Mouse (Mus musculus): Measurements from ENCODE around the gene Kif22. TPM values are rescaled to one million over a fixed set of nuclear protein-coding genes. Genes with fewer than 3 reads are reported as not detected.

Gene Kif22
- total RNA-seq, 1 experiment from 2014 or later: 1.4 TPM

- no peak for ATAC-seq (ENCODE audit: extremely low read depth, insufficient number of reproducible peaks, low FRiP score, poor library complexity, severe bottlenecking)
Measured at GRCm38 (mm10) chr7:127007313-127008024, 34.8 kb downstream of the Kif22 start.

- ATAC-seq (ENCODE audit: extremely low read depth, insufficient number of reproducible peaks, low FRiP score, poor library complexity, severe bottlenecking): no peak
Measured at GRCm38 (mm10) chr7:127004122-127004875, 38.0 kb downstream of the Kif22 start.

- ATAC-seq (ENCODE audit: extremely low read depth, insufficient number of reproducible peaks, low FRiP score, poor library complexity, severe bottlenecking): no peak
Measured at GRCm38 (mm10) chr7:127003620-127004019, 38.7 kb downstream of the Kif22 start.

GRCm38 (mm10) chr7:126999568-126999967, 42.7 kb downstream of the Kif22 start:
- no peak for ATAC-seq (ENCODE audit: extremely low read depth, insufficient number of reproducible peaks, low FRiP score, poor library complexity, severe bottlenecking)

- ATAC-seq (ENCODE audit: extremely low read depth, insufficient number of reproducible peaks, low FRiP score, poor library complexity, severe bottlenecking): no peak
Measured at GRCm38 (mm10) chr7:126996449-126996848, 45.8 kb downstream of the Kif22 start.

- no peak for ATAC-seq (ENCODE audit: extremely low read depth, insufficient number of reproducible peaks, low FRiP score, poor library complexity, severe bottlenecking)
Measured at GRCm38 (mm10) chr7:126988816-126989215, 53.5 kb downstream of the Kif22 start.

- no peak for ATAC-seq (ENCODE audit: extremely low read depth, insufficient number of reproducible peaks, low FRiP score, poor library complexity, severe bottlenecking)
Measured at GRCm38 (mm10) chr7:126986319-126986718, 56.0 kb downstream of the Kif22 start.

GRCm38 (mm10) chr7:126984667-126985444, 57.4 kb downstream of the Kif22 start:
- ATAC-seq (ENCODE audit: extremely low read depth, insufficient number of reproducible peaks, low FRiP score, poor library complexity, severe bottlenecking): no peak

GRCm38 (mm10) chr7:126983113-126983512, 59.2 kb downstream of the Kif22 start:
- no peak for ATAC-seq (ENCODE audit: extremely low read depth, insufficient number of reproducible peaks, low FRiP score, poor library complexity, severe bottlenecking)

GRCm38 (mm10) chr7:126982054-126982453, 60.2 kb downstream of the Kif22 start:
- no peak for ATAC-seq (ENCODE audit: extremely low read depth, insufficient number of reproducible peaks, low FRiP score, poor library complexity, severe bottlenecking)

- ATAC-seq (ENCODE audit: extremely low read depth, insufficient number of reproducible peaks, low FRiP score, poor library complexity, severe bottlenecking): no peak
Measured at GRCm38 (mm10) chr7:126981601-126982000, 60.7 kb downstream of the Kif22 start.

GRCm38 (mm10) chr7:126978841-126979240, 63.4 kb downstream of the Kif22 start:
- no peak for ATAC-seq (ENCODE audit: extremely low read depth, insufficient number of reproducible peaks, low FRiP score, poor library complexity, severe bottlenecking)

Other genes with a start within 250 kb of the Kif22 start
- 210 and 221 TPM in 2 replicates for gene Ppp4c, start 250.0 kb downstream of the Kif22 start, total RNA-seq (2017)
- gene Fam57b, start 244.8 kb downstream of the Kif22 start, total RNA-seq (2017): not detected in 2 replicates
- not detected in 2 replicates for gene 4930451I11Rik, start 210.8 kb downstream of the Kif22 start, total RNA-seq (2017)
- gene Doc2a, start 195.1 kb downstream of the Kif22 start, total RNA-seq (2017): not detected in 2 replicates
- 37.7 and 46.2 TPM in 2 replicates for gene Hirip3, start 180.5 kb downstream of the Kif22 start, total RNA-seq (2017)
- gene Ino80e, start 180.1 kb downstream of the Kif22 start, total RNA-seq (2017): 44.6 and 46.8 TPM in 2 replicates
- gene Taok2, start 157.8 kb downstream of the Kif22 start, total RNA-seq (2017): 73.7 and 93.1 TPM in 2 replicates
- 32.3 and 32.6 TPM in 2 replicates for gene Tmem219, start 119.6 kb downstream of the Kif22 start, total RNA-seq (2017)
- 29.1 and 32.8 TPM in 2 replicates for gene Kctd13, start 113.6 kb downstream of the Kif22 start, total RNA-seq (2017)
- not detected in 2 replicates for gene Asphd1, start 92.9 kb downstream of the Kif22 start, total RNA-seq (2017)
- gene Sez6l2, start 91.9 kb downstream of the Kif22 start, total RNA-seq (2017): 1.7 and 2.9 TPM in 2 replicates
- 59.1 and 66.1 TPM in 2 replicates for gene Cdipt, start 66.6 kb downstream of the Kif22 start, total RNA-seq (2017)
- gene Cdiptos, start 66.4 kb downstream of the Kif22 start, total RNA-seq (2017): 2.2 and 2.3 TPM in 2 replicates
- gene Mvp, start 27.9 kb downstream of the Kif22 start, total RNA-seq (2017): 106 and 110 TPM in 2 replicates
- gene Pagr1b, start 26.0 kb downstream of the Kif22 start, total RNA-seq (2017): 8.4 and 32.4 TPM in 2 replicates
- gene Pagr1a, start 25.1 kb downstream of the Kif22 start, total RNA-seq (2017): 33.3 and 49.8 TPM in 2 replicates
- 22.7 and 34.7 TPM in 2 replicates for gene Gm42742, start 21.4 kb downstream of the Kif22 start, total RNA-seq (2017)
- 2.6 TPM in 1 of 2 replicates, not detected in the other for gene Prrt2, start 21.3 kb downstream of the Kif22 start, total RNA-seq (2017)
- gene Maz, start 15.4 kb downstream of the Kif22 start, total RNA-seq (2017): 49.3 and 57.7 TPM in 2 replicates
- gene Zg16, start 44.9 kb upstream of the Kif22 start, total RNA-seq (2017): 2.1 TPM in 1 of 2 replicates, not detected in the other
- 156 and 166 TPM in 2 replicates for gene AI467606, start 48.9 kb upstream of the Kif22 start, total RNA-seq (2017)
- gene Qprt, start 79.8 kb upstream of the Kif22 start, total RNA-seq (2017): 1.4 and 3.8 TPM in 2 replicates
- gene Spn, start 95.4 kb upstream of the Kif22 start, total RNA-seq (2017): 66.1 and 71.7 TPM in 2 replicates
- 54.4 and 58.3 TPM in 2 replicates for gene Cd2bp2, start 153.6 kb upstream of the Kif22 start, total RNA-seq (2017)
- gene Tbc1d10b, start 166.0 kb upstream of the Kif22 start, total RNA-seq (2017): 92.2 and 99.7 TPM in 2 replicates
- gene Mylpf, start 166.4 kb upstream of the Kif22 start, total RNA-seq (2017): 8.6 and 10.9 TPM in 2 replicates
- 17.9 and 18.5 TPM in 2 replicates for gene Zfp553, start 190.6 kb upstream of the Kif22 start, total RNA-seq (2017)
- gene Sept1, start 190.7 kb upstream of the Kif22 start, total RNA-seq (2017): 189 and 198 TPM in 2 replicates
- 6.1 and 7.4 TPM in 2 replicates for gene Zfp771, start 201.8 kb upstream of the Kif22 start, total RNA-seq (2017)
- 6.8 and 8.0 TPM in 2 replicates for gene Dctpp1, start 218.2 kb upstream of the Kif22 start, total RNA-seq (2017)
- 193 and 208 TPM in 2 replicates for gene Sephs2, start 231.6 kb upstream of the Kif22 start, total RNA-seq (2017)